Mouse (Mus musculus): ENCODE measurements at regions not wholly inside any gene's neighbourhood (a gene's known extent, or its start where the extent isn't known, plus 50 kb on each side); places are given as distances from the start of the nearest gene placed in this dataset.
A peak's percentile ranks its signal among the peaks of the same experiment; 100 is the strongest.

DNA sequence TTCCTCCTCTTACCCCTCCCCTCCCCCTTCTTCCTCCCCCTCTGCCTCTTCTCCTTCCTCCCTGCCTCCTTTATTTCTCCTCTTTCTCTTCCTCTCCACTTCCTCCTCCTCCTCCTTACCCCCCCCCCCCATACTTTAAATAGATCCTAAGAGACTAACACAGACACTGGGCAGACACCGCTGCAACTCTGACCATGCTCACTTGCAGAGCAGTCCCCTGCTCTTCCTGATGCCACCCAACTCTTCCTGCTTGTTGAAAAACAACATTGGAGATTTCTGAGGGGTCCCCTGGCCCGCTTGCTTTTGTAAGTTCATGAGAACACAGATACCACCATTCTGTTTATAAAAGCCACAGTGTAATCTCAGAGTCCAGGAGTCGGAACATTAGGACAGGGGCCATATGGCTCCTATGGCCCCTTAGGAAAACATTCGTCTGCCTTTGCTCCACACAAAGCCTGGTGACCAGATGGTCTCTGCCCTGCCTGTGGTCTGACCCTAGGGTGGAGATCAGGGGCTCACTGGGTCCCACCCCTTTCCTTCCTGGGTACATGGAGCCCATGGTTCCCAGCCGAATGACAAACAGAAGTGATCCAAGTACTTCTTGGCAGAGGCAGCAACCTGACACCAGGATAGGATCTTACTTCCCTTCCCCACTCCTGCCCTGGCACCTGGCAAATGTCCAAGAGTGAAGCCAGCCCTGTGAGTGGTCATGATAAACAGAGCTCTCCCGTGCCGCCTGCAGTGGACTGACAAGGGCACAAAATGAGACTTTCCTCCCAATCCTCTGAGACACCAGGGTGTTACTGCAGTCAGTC lies 123.1 kb downstream of the Ets2 start:
- ATAC-seq (ENCODE audit: extremely low read depth, insufficient number of reproducible peaks, low FRiP score, poor library complexity, severe bottlenecking) = no peak

- no peak for ATAC-seq (ENCODE audit: extremely low read depth, insufficient number of reproducible peaks, low FRiP score, poor library complexity, severe bottlenecking)
Observed at GRCm38 (mm10) chr16:95823803-95824202, 121.9 kb downstream of the Ets2 start.

- ATAC-seq (ENCODE audit: extremely low read depth, insufficient number of reproducible peaks, low FRiP score, poor library complexity, severe bottlenecking) = 0 out of 2 replicates have a peak, but pooled peaks have one; percentile 27
Observed at GRCm38 (mm10) chr16:95821080-95821479, 119.2 kb downstream of the Ets2 start.

DNA sequence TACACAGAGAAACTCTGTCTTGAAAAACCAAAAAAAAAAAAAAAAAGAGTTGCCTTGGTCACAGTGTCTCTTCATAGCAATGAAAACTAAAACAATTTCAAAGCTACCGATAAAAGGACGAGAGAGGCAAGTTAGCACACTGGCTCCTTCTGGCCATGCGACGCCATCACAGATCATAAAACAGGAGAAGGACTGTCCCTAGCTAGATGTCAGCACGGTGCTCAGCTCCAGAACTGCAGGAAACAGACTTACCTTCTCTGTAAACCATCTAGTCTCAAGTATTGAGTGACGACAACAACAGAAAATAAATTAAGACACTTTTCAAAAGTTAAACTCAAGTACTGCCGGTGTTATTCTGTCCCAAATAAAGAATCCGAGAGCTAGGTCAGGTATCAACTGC lies 118.7 kb downstream of the Ets2 start:
- no peak for ATAC-seq (ENCODE audit: extremely low read depth, insufficient number of reproducible peaks, low FRiP score, poor library complexity, severe bottlenecking)

DNA sequence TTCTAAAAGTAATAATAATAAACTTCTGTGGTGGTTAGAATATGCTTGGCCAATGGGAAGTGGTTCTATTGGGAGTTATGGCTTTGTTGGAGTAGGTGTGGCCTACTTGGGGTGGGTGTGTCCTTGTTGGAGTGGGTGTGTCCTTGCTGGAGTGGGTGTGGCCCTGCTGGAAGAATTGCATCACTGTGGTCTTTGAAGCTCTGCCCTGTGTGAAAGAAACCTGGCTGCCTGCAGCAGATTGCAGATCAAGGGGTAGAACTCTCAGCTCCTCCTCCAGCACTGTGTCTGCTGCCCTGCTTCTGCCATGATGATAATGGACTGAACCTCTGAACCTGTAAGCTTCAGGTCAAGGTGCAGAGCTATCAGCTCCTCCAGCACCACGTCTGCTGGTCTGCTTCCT lies 118.1 kb downstream of the Ets2 start:
- ATAC-seq (ENCODE audit: extremely low read depth, insufficient number of reproducible peaks, low FRiP score, poor library complexity, severe bottlenecking) = 0 out of 2 replicates have a peak, but pooled peaks have one; percentile 17

- ATAC-seq (ENCODE audit: extremely low read depth, insufficient number of reproducible peaks, low FRiP score, poor library complexity, severe bottlenecking) = no peak
Observed at GRCm38 (mm10) chr16:95815966-95816365, 114.1 kb downstream of the Ets2 start.

DNA sequence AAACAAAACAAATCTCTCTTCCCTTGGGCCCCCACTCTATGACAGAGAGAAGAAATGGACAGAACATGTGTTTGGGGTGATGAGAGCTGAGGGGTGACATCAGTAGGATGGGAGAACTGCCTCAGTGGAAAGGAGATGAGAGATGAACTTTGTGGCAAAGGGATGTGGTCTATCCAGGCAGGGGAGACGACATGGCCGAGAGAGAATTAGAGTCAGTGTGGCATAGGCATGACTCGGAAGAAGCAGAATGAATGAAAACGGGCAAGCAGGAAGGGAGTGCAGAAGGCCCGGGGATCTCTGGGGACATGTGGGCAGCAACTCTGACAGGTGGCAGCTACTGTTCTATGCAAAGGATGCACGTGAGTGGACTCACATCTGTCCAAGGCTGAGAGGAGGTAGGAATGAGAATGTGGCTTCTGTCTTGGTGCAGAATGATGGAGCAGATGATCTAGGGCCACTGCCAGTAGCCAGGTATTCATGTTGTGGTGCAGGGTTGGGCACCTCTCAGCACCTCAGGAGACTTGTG lies 113.4 kb downstream of the Ets2 start:
- ATAC-seq (ENCODE audit: extremely low read depth, insufficient number of reproducible peaks, low FRiP score, poor library complexity, severe bottlenecking) = peak; percentile 46

DNA sequence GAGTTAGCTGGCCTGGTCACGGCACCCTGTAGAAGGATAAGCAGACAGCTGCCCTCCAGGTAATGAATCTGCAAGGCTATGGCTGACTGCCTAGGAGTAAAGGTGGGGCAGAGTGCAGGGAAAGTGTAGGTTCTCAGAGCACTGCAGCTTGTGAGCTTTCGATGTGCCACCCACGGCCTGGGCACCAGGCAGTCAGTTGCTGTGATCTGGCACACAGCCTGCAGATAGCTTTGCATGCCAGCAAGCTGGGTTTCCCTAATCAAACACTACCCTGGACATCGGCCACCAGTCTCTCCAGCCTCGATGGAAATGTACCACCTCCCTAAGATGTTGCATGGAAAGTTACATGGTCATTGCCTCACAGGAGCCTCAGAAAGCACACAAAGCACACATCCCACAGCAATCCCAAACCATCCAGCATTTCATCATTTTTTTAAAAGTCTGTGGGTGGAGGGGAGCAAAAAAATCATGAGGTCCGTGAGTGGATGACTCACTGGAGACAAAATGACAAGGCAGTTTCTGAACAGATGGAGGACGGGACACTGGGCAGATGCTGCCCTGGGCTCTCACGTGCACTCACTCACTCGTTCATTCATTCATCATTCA lies 112.7 kb downstream of the Ets2 start:
- ATAC-seq (ENCODE audit: extremely low read depth, insufficient number of reproducible peaks, low FRiP score, poor library complexity, severe bottlenecking) = no peak

GRCm38 (mm10) chr16:95811092-95811491 lies 109.2 kb downstream of the Ets2 start:
- no peak for ATAC-seq (ENCODE audit: extremely low read depth, insufficient number of reproducible peaks, low FRiP score, poor library complexity, severe bottlenecking)

DNA sequence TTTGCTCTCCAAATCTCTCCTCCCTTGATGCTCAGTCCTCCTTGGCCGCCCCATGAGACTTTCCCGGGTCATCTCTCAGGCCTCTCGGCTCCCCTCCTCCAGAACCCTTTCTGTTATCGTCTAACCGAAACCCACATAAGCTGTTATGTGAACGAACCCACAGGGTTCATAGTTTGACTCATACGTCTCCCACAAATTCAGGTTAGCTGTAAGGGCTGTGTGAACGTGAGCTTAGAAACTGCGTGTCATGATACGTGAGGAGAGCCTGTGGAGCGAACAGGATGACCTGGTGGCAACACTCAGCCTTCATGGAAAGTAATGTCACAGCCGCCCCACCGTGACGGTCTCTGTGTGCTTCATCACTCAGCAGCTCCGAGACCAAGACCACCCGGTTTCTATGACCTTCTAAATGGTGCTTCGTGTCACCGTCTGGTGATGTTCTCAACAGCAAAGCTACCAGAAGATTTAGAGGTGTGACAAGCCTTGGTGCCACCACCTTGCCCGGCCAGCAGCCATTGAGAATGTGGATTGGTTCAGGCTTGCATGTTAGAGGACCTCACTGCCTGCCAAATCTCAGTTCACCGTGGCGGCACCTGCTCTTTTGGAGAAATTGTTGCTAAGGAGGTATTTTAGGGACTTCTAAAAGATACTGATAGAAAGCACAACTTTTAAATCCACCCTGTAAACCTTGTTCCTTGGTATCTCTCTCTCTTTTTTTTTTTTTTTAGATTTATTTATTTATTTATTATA lies 107.4 kb downstream of the Ets2 start:
- no peak for ATAC-seq (ENCODE audit: extremely low read depth, insufficient number of reproducible peaks, low FRiP score, poor library complexity, severe bottlenecking)

DNA sequence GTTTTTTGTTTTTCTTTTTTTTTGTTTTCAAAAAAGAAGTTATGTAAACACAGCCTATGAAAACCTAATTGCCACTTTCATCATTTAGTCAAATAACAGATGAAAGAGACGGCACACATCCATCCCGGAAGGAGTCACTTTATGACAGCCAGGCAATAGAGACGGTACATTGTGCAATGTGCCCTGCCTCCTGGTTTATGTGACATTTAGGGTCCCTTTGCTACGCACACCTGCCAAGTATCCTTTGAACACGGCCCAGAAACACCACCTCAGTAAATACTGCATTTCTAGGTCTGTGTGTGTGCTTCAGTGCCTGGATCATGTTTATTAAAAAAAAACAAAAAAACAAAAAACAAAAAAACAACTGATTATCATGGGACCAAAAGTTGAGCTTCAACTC lies 104.6 kb downstream of the Ets2 start:
- no peak for ATAC-seq (ENCODE audit: extremely low read depth, insufficient number of reproducible peaks, low FRiP score, poor library complexity, severe bottlenecking)

DNA sequence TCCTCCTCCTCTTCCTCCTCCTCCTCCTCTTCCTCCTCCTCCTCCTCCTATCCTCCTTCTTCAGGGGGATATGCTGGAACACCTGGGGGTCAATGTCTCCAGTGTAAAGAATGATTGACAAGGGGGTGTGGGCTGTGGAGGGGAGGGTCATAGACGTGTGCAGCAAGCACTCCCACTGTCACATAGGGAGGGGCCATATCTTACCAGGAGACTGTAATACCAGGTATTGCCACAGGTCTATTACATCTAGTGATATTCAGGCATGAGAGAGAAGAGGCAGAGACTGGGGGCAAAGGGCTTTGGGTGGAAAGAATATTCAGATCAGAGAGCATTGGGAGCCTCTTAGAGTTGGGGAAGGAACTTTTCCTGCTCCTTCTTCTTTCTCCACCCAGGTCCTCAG lies 102.3 kb downstream of the Ets2 start:
- ATAC-seq (ENCODE audit: extremely low read depth, insufficient number of reproducible peaks, low FRiP score, poor library complexity, severe bottlenecking) = no peak

DNA sequence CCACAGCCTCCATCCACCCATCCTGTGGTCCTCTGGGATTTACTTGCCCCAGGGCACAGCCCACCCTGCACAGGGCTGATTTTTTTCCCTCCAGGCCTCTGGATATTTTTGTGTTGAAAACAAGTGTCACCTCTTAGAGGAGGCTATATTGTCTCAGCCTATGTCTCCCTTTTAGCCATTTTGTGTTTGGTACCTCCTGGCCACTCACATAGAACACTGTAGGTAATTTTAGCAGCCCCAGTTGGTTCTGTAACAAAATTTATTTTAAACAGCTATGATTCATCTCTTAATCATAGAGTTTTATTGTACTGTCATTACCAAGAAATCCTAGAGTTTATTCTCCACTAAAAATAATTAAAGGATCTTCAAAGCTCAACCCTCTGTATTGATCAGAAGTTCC lies 100.8 kb downstream of the Ets2 start:
- no peak for ATAC-seq (ENCODE audit: extremely low read depth, insufficient number of reproducible peaks, low FRiP score, poor library complexity, severe bottlenecking)

DNA sequence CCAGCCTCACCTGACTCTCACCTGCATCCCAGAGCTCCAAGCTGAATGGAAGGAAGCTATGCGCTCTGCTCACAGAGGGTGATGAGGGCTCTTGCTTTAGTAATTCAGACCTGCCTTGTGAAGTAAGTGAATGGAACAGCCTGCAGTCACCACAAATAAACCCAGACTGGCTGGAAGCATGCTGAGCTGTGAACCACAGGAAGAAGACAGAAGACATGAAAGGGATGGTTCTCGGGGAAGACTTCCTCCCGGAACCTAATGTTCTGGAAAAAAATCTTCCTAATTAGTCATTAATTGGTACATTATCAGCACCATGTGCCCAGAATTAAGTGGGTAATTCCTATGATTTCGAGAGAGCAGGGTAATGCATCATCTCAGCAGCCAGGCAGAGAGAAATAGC lies 100.3 kb downstream of the Ets2 start:
- ATAC-seq (ENCODE audit: extremely low read depth, insufficient number of reproducible peaks, low FRiP score, poor library complexity, severe bottlenecking) = no peak

DNA sequence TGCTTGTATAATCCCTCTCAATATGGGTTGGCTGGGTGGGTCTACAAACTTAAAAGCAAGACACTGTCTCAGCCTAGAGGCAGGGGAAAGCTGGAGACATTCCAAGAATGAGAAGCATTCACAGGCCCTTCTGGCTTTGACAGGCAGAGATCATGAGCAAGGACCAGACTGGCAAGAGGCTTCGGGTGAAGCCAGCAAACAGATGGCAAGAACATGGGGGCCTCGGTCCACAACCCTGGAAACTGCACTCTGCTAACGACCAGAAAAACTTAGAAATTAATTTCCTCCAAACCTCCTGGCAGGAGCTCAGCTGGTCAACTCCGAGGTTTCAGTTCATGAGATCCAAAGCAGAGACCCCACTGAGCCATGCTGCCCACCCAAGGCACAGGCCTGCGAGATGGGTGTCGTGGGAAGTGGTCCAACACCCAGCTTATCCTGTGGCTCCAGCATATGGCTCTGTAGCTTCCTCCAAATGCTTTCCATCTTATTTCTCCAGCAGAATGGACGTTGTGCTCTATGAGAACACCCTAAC lies 99.1 kb downstream of the Ets2 start:
- no peak for ATAC-seq (ENCODE audit: extremely low read depth, insufficient number of reproducible peaks, low FRiP score, poor library complexity, severe bottlenecking)

DNA sequence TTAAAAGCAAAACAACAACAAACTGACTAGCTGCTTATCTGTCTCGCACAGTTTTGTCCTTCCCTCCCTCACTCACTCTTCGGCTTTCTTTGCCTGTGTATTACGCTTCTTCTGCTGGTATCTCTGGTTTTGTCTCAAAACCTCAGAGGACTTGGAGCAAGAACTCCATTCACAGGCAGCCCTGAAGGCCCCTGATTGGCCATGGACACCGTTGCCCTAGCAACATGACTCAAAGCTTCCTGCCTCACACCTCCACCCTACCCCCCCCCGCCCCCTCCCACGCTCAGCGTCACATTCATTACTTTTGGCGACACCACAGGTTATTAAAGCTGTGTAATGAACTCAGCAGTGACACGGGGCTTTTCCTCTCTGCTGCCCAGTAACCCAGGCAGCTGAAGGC lies 96.7 kb downstream of the Ets2 start:
- peak; percentile 30; the same call in 1 of the 2 replicates for ATAC-seq (ENCODE audit: extremely low read depth, insufficient number of reproducible peaks, low FRiP score, poor library complexity, severe bottlenecking)

GRCm38 (mm10) chr16:95798099-95798498 lies 96.2 kb downstream of the Ets2 start:
- ATAC-seq (ENCODE audit: extremely low read depth, insufficient number of reproducible peaks, low FRiP score, poor library complexity, severe bottlenecking) = no peak

GRCm38 (mm10) chr16:95797141-95797540 lies 95.3 kb downstream of the Ets2 start:
- ATAC-seq (ENCODE audit: extremely low read depth, insufficient number of reproducible peaks, low FRiP score, poor library complexity, severe bottlenecking) = no peak

- ATAC-seq (ENCODE audit: extremely low read depth, insufficient number of reproducible peaks, low FRiP score, poor library complexity, severe bottlenecking) = no peak
Observed at GRCm38 (mm10) chr16:95794876-95795275, 93.0 kb downstream of the Ets2 start.

All from neutrophil, adult 5-6 weeks (primary cell).